Mouse (Mus musculus) MEL-GATA-1-ER (cell line): Measurements from ENCODE around the gene Clec16a.

Source experiments
- DNase-seq: peaks from one replicate; pipeline ENCODE4 v3.0.0-alpha.2; 2012; ENCODE audit warnings: low read depth; ENCODE audit errors: extremely low read depth

Clec16a gene

DNA sequence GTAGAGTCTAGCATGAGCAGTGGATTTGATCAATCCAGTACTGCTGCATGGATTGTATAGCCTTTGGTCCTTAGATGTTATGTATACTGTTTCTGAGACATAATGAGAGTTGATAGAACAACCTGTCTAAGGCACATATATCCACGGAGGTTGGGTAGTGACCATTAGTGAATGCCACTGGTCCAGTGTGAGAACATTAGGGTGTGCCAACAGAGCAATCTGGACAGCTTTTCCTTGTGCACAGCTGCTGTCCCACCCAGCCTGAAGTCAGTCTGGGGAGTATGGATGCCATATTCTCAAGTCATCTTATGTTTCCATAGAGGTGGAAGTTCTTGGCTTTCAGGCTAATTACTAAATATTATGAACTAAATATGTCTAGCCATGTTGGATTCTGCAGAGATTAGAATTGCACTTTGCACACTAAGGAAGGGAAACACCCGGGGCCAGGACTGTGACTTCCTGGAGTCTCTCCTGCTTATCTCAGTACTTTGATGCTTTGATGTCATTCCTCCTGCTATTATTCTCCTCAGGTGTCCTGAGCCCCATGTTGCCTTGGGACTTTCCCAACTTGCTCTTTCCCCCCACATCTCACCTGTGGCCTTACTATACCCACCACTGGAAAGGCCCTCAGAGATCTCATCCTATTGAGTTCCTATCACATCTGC, 36.2 kb downstream of the Clec16a start:
- no peak for DNase-seq

DNA sequence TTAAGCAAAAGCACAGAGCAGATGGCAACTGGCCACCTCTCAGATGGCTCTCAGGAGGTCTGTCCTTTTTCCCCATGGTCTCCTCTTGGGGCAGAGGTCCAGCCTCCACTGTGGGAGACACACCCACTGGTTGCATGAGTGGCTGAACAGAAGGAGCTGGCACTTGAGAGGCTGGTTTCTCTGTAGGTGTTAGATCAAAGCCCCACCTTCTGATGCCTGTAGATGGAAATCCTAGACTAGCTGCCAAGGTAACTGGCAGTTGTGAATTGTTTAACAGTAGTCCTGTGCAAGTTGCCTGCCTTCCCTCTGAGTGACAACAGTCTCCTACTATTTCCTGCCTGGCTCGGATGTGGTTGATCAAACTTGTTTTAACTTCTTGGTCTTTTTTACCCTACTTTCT, 40.0 kb downstream of the Clec16a start:
- DNase-seq = no peak

DNA sequence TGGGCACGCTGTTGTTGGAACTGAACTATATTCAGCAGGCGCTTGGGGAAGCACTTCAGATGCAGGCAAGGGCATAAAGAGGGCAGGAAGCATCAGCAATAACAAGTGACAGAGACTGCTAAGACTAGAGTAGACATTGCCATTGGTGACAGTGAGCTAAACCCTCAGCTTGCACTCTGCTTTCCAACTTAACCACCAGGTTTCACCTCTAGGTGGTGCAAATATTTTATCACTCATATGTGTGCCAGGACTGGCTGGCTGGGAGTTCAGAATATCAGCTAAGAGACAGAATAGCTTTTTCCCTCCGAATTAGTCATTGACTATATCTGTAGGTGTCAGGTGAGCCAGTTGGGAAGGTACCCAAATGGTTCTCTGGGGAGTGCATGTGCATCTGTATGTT, 41.4 kb downstream of the Clec16a start:
- DNase-seq = no peak

DNA sequence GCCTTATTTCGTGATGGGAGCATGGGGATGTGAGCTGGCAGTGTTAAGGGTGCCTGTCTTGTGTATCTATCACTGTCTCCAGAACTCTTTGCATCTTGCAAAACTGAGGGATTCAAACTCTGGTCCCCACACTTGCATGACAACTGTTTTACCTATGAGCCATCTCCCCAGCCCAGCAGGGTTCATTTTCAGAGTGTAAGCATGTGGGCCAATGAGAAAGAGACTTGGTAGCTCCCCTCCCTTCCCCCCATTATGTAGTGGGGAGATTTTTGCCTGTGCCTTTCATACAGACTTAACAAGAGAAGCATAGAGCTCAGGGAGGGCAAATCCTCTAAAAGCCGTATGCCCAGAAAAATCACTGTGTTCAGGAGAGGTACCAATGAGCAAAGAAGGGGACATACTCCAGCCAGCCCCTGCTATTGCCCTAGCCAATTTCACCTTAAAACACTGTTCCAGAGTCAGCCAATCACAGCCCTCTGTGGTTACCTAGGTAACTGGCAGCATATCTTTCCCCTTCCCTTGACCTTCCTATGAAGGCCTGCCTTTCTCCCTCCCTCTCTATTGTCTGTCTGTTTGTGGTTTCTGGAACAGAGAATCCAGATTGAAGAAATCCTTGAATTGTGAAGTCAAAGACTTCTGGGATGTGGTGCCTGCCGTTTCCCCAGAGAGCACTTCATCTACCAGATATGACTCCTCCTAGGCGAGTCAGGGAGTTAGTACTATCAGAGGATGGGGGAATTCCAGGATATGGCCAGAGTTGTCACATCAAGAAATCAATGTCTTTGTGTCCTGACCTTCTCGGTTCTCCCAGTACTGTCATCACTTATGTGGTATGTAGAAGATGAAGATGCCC, 55.0 kb downstream of the Clec16a start:
- no peak for DNase-seq

DNA sequence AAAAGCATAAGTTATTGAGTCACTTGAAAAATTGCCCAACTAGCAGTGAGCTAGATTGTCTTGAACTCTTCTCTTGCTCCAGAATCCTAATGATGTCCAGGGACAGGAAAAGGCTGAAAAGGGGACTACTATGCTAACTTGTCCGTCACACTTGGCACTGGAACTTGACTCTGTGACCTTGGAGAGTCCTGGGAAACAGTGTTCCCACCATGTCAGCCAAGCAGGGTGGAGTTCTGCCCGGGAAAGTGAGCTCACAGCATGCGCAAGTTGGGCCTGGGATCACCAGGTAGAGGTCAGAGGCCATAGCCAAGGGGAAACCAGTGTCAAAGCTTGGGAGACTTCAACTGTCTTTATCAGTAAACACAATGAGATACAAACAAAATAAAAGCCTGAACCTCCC, 62.7 kb downstream of the Clec16a start:
- no peak for DNase-seq

DNA sequence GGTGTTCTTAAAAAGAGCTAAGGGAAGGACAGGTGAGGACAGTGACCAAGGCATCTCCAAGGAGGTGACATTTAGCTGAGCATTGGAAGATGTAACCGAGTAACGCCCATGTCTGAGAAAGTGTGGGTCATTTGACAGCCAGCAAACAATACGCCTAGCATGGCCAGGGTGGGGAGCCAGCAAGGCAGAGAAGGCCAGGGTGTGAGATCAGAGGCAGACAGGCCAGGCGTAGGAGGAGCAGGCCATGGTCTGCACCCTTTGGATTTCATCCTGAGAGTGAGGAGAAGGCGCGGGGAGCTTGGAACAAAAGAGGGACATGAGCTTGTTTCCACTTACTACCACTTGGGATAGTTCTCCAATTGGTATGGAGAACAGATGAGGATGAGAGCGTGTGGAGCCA, 64.8 kb downstream of the Clec16a start:
- DNase-seq = no peak

DNA sequence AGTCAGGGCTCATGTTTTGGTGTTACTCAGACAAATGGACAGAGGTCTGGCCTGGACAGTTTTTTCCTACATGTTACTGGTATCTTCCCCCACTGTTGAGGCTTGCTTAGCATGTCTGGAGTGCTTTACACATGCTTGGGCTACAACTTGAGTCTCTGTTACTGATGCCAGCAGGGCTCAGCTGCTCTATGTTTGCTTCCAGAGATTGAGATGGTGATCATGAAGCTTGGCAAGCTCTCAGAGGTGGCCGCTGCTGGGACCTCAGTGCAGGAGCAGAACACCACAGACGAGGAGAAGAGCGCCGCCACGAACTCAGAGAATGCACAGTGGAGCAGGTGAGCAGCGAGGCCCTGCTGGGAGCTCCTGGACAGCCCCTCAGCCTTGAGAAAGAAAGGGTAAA, 65.7 kb downstream of the Clec16a start:
- no peak for DNase-seq

DNA sequence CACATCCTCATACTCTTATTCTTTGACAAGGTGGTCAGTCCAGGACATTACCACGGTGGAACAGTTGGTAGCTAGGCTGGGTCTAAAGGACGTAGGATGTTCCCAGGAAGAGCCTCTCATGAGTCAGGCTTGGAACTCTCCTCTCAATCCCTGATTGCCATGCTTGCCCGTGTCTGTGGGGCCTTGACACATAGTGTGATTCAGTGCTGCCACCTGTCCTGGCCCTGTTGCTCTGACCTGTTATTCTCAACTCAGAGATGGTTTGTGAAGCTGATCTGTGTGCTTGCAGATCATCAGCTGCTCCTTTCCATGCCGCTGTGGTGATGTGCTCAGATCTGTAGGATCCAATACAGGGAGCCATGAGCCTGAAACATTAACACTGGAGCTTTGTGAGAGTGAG, 66.2 kb downstream of the Clec16a start:
- DNase-seq = no peak

DNA sequence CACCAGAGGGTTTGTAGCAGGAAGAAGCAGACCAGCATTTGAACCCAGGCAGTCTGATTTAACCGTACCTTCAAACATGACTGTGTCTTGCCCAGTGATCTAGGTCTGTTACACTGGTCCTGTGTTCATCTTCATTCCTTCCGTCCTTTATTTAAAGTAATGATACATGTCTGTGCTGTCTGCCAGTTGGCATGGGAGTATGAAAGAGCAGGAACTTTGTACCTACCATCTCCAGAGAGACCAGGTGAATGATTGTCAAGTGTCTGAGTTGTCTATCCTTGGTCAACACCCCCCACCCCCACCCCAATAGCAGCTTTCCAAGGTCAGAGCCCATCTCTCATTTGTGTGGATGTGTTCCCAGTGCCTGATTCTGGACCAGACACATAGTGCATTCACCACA, 68.9 kb downstream of the Clec16a start:
- DNase-seq = no peak

DNA sequence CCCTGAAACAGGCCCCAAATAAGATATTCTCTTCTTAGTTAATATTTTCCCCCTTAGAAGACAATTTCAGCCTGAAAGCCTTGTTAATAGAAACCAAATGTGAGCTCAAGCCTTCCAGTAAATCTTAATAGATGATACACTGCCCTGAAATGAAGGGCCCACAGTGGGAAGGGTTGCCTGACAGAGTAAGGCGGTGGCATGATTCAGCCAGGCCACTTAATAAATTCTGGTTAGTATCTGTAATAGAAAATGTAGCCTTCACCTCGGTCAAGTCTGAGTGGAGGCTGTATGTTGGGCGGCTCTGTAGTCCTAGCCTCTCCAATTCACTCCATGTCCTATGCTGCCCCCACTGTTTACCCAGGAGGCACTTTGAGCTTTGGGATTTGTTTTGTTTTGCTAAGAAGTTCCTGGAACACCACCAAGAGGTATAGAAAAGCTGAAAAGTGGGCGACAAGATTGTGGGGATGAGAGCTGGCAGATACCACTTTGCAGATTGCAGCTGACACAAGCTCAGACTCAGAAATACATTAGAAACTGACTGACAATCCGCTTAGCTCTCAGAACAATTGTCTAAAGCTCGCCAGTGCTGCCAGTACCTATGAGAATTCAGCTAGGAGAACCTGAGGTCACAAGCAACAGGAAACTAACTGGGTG, 75.9 kb downstream of the Clec16a start:
- no peak for DNase-seq

DNA sequence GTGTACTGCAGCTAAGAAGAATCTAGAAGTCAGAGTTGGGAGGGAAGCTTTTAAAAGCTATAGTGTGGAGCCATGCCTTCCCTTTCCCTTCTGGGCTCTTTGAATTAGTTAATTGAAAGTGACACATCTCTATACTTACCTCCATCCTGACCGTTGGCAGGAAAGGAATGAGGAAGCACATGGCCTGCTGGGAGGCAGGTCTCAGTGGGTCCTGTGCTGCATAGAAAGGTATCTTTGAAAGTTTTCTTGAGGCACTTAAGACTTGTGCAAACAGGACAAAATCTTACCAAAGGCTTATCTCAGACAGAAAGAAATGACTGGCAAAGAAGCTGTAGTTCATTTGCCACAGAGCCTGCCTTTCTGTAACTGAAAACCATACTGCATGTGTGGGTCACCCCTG, 76.6 kb downstream of the Clec16a start:
- DNase-seq = no peak

DNA sequence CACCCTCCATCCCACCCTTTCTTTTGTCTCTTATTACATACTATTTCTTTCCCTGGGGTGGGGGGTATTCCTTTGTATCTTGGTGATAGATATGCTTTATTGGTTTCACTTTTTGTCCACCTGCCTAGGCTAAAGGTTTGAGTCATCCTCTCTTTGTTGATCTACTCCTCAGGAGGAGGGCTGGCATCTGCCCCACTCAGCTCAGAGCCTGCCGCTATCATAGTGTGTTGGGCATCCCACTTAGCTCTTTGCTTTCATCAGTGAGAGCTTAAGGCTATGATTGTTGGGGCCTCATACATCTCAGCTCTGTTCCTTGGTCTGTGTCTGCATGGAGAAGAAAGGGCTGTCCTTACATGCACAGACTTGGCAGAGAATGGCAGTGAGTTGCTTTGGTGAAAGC, 81.0 kb downstream of the Clec16a start:
- DNase-seq = no peak

DNA sequence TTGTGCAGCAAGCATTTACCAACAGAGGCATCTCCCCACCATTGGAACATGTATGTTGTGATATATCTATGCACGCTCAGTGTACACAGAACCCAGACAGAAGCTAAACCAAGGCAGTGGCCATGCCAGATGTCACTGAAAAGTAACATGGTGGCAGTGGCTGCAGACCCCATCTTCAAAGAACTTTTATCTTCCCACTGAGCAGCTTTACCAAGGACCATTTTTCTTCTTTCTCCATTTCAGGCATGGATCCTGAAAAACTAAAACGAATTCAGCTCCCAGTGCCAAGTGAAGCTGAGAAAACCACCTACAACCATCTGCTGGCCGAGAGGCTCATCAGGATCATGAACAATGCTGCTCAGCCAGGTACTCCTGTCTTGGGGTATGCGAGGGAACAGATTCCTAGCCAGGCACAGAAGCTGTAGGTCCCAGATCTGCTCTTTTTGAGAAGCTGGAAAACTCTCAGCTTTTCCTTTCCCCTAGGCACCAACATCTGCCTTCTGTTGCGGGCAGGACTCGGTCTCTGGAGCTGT, 82.1 kb downstream of the Clec16a start:
- no peak for DNase-seq

DNA sequence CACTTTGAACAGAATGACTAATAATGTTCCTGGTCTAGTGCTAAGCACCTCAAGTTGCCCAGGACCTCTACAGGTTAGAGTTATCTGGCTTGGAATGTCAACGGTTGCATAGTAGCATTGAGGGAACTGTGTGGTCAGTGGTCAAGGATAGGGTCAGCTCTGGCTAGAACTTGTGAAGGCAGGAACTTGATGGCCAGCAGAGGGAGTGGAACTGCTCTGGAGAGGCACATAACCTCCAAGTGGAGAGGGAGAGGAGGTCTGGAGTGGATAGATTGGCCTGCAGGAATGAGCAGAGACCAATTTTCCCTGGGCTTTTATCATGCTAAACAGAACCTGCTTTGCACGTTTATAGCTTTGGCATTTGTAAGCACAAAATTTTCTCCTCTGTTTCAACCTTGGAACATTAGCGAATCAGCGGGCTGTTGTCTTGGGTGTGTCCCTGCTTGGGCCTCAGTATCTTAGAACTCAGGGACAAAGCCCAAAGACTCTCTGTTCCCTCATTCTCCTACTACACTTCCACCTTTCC, 83.0 kb downstream of the Clec16a start:
- DNase-seq = no peak

DNA sequence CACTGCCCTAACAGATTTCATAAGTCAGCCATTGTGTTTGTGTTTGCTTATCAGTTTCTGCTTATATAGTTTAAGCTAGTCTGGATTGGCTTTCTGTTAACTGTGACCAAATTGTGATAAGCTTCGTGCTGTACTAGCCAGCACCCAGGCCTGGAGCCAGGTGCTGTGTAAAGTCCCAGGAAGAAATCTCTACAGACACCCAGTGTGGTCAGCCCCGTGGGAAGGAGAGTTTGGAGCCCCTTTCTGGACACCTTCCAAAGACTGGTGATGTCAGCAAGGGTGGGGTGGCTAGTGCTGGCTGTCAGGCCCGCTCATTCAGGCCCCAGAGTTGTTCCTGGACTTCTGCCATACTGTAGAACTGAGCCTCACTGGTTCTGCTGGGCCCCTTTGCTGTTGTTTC, 83.8 kb downstream of the Clec16a start:
- no peak for DNase-seq

DNA sequence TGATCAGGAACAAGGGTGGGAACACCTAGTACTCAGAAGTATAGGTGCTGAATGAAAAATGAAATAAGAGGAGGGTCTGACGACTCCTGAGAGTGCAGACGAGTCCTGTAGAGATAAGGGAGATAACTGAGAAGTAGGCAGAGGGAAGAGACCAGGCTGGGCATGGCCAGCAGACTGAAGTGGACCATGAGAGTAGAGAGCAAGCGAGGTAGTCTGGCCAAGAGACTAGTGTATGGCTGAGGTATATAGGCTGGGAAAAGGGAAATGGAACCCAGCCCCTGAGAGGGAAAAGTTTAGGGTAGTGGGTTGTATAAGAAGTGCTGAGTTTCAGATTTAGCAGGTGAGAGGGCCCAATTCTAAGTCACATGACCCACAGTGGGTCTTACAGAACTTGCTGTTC, 84.2 kb downstream of the Clec16a start:
- no peak for DNase-seq

DNA sequence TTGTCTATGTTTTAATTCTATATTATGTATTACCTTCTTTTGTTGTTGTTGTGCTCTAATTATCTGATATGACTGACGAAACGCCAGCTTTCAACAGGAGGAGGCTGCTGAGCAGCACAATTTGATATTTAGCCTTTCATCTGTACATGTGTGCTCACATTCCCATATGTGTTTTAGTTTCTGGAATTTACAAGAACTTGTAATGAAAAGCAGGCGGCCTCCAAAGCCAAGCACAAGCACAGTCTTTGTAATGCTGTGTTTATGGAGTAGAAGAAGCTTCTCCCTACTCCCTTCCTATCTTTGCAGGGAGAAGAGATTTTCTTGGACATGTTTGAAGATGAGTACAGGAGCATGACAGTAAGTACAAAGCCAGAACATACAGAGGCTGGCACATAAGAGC, 89.8 kb downstream of the Clec16a start:
- DNase-seq = no peak

DNA sequence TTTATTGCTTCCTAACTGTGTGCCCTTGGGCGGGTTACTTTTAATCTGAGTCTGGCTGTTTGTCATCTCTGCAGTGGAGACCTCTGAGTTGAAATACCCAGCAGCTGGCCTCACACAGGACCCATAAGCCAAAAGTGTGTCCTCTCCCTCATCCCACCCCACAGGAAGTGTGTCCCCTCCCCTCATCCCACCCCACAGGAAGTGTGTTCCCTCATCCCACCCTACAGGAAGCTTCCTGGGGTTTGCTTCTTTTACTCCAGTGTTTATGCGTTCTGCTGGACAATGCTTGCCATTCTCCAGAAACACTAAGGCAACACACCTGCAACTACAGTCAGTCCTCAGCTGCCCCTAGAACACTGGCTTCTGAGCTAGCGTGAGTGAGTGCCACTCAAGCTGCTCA, 92.8 kb downstream of the Clec16a start:
- DNase-seq = no peak

DNA sequence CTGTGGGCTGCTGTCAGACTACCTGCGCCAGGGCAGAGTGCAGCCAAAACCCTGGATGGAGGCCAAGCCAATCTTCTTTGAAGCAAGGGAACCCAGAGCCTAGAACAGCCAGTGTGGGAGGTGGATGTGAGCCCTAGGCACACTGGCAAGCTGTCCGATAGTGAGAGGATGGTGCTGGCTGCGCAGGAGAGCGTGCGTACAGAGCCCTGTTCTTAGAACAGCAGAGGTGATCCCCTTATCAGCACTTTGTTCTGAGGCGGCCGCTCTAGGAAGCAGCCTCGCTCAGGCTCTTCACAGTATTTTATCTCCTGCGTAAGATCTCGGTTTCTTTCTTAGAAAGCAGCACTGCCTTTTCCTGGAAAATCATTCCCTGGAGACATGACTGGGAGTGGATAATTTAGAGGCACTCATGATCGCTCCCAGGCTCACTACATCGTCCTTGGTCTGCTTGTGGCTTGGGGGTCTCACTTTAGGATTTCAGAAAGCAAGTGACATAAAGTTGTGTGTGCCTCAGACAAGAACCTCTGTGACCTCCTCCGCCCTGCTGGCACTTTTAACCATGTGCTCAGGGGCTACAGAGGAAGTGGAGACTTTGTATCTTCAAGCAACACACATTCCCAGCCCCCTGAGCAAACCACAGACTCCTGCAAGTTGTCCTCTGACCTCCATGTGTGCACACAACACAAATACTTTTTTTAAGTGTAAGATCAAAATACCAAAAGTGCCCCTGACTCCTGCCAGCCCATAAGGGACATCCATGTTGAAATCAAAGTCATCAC, 94.2 kb downstream of the Clec16a start:
- DNase-seq = peak; percentile 59

DNA sequence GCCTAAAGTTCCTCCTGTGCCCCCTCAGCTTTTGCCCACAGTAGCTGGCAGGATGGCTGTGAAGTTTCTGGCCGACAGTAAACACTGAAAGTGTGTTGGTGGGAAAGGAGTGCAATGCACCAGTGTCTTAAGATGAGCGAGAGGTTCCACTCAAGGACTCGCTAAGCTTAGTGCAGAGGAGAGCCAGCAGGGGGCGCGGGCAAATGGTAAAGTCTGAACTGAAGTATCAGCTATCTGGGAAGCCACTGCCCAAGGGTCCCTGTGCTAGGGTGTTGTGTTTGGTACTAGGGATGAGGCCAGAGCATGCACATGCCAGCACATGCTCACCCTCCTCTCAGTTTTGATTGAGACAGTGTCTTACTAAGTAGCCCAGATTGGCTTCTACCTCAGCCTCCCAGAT, 94.9 kb downstream of the Clec16a start:
- peak; percentile 26 for DNase-seq

DNA sequence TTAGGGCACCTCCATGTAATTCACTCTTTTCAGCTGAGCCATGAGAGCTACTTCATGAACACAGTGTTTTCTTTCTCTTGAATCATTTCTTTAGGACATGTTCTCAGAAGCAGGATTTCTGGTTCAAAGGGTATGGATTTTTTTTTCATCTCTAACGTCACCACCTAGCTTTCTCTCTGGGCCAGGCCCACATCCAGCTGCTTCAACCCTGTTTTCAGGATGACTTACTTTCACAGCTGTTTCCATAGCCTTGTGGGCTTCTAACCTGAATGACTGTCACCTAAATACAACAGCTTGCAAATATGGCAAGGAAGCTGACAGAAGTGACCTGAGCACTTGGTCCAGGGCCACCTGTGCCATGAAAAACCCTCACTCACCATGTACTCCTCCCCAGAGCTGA, 96.0 kb downstream of the Clec16a start:
- DNase-seq = no peak
